Mouse (Mus musculus) layer of hippocampus, postnatal 14 days (tissue): ENCODE measurements at regions not wholly inside any gene's neighbourhood (a gene's known extent, or its start where the extent isn't known, plus 50 kb on each side); places are given as distances from the start of the nearest gene placed in this dataset.

Source experiments
- DNase-seq, 2 experiments: peaks; one replicate each; pipeline ENCODE4 v3.0.0; 2021 to 2022; ENCODE audit warnings: low spot score in 2 of 2, mixed read lengths in 1 of 2

- no peak for DNase-seq
Measured at GRCm38 (mm10) chr1:61172946-61173345, 195.2 kb downstream of the Icos start.

DNA sequence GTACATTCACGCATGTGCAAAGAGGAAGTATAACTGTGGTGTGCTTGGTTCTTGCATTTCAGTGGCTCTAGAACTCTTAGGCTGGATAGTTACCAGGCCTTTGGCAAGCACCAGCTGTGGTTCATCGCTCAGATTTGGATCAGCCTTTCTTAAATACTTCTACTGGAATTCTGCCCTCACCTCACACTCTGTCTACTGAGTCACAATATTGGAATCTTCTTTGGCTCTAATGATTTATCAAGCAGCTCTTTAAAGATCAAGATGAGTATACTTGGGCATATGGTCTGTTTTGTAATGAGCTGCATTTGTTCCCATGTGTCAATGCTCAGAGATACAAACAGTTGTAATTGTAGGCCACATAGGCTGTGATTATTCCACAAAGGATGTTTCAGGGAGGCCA, 197.5 kb downstream of the Icos start:
- DNase-seq, result no peak

DNA sequence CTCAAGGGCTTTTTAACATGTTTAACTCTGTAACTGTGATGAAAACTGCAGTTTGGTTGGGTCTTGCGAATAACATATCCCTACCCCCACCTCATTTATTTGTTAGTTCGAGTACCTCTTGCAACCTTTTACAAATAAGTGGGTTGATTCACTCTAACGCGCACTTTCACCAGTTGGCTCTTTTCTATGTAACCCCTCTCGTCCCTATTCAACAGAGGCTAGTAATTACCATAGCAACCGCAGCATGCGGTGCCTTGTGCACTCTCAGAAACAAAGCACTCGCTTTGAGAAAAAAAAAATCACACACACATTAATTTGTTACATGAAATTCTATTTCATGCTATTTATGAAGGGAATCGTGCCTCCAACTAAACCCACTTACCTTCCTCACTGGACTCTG, 201.7 kb downstream of the Icos start:
- DNase-seq, result no peak

DNA sequence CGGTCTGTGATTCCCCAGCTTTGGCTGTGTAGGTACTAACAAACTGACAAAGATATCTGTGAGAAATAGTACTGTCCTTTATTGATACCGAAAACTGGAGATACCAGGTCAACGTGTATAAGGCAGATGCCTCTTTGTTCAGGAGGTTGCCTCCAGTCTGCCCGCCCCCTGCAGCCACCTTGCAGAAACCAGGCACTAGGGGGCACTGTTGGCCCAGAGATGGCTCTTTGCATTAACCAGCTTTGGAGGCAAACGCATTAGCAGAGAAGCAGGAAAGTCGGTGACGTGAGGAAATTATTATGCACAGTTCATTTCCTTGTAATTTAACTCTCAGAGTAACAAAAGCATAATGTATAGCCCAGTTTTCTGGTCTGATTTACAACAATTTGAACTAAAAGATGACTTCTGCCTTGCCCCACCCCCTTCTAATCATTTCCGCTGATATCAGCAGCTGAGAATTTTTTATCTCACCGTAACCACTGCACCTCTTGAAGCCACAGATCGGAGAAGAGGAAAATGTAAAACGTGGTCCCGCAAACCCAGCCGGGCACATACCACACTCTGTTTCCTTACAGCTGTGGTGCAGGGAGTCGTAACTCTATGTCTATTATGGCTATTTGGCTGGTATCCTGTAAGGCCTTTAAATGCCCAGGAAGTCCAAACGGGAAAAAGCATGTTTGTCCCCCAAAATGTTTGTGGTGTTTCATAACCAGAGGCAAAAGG, 203.5 kb downstream of the Icos start:
- DNase-seq, result peak; percentile 93 to 96

- peak; percentile 34 to 74 for DNase-seq
Measured at GRCm38 (mm10) chr1:61187381-61188100, 209.8 kb downstream of the Icos start.

GRCm38 (mm10) chr1:61190921-61191320, 213.2 kb downstream of the Icos start:
- no peak for DNase-seq

- DNase-seq, result peak in 1 of 2 experiments; percentile 39
Measured at GRCm38 (mm10) chr1:61198549-61199062, 220.9 kb downstream of the Icos start.

DNA sequence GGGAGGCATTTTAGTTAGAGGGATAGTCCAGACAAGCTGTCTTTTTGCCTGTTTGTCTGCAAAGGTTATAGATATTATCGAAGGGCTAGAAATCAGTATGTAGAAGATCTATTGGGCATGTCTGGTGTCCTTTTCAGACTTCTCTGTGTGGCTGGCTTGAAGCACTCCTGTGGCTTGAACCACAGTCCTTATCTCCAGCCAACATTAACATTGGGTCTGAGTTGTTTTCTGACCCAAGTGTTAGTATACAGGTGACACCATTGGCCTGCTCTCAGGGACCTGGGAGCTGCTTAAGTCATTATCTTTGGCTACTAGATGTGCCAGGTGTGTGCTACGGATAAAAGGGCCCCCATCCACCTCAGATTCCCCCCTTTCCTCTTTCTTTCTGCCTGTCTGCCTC, 223.3 kb downstream of the Icos start:
- DNase-seq, result no peak

GRCm38 (mm10) chr1:61202079-61202478, 224.4 kb downstream of the Icos start:
- no peak for DNase-seq

GRCm38 (mm10) chr1:61203170-61203569, 225.4 kb downstream of the Icos start:
- DNase-seq, result peak; percentile 34 to 58

DNA sequence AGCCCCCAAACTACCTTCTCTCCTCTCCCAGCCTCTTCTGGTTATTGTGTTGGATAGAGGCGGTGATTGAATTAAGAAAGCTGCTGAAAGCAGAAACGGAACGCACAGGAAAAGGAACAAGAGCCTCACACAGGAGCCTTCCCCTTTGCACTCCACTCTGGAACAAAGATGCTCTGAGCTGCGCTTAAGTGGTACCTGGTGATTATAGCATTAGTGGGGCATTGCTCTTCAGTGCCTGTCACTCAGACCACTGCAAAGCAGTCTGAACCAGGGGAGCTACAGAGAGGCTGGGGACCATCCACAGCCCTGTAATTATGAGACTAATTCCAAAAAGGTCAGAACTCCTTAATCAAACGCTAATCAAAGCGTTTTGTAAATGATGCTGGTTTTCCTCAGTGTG, 225.9 kb downstream of the Icos start:
- no peak for DNase-seq

DNA sequence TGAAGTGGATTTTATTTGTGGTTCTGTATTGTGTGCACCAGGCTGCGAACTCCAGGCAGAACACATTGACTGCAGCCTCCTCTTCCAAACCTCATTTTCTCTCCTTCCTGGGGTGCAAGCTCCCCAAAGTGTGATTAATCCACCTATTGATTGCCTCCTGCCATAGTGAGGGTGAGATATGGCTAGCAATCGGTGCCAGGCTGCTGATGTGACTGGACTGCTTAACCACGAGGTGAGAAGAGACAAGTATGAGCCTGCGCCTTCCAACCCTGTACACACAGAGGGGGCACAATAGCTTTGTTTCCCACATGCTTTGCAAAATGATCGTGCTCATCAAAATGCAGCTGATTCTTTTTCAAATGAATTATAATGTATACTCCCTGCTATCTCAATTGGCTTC, 227.4 kb downstream of the Icos start:
- no peak for DNase-seq

GRCm38 (mm10) chr1:61206861-61207380, 229.2 kb downstream of the Icos start:
- no peak for DNase-seq

- no peak for DNase-seq
Measured at GRCm38 (mm10) chr1:61208386-61208785, 230.7 kb downstream of the Icos start.

DNA sequence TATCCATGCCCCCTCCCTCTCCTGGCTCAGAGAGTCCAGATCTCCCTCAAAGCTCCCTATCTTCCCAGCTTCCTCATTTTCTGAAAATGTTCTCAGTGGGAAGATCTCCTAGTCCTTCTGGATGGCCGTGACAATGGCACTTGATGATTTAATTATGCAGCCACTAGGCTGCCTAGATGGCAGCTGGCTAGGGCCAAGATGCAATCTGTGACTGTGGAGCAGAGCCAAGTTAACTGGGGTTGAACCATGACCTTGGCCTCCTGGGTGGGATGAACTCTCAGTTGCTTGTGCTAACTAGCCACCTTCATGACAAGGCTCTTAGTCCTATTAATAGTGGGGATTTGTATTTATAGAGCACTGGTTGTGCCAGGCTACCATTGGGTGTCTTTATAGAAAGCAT, 243.4 kb downstream of the Icos start:
- no peak for DNase-seq

DNA sequence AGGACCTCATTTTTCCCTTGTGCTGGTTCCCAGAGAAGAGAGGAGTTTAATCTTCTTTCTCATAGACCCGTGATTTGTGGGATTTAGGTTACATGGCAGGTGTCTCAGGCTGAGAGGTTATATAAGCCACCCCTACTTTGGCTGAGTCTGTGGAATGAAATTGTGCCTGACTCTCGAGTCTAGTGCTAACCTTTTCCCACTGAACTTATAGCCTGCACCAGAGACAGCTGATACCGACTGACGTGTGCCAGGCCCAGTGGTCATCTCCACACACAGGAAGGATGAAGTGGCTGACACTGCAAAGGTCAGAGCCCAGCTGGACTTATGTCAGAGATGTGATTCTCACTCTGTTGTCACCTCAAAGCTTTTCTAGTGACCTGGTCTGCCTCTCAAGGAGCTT, 251.2 kb downstream of the Icos start:
- DNase-seq, result no peak

- peak in 1 of 2 experiments; percentile 28 for DNase-seq
Measured at GRCm38 (mm10) chr1:61233001-61233400, 255.3 kb downstream of the Icos start.

- DNase-seq, result peak in 1 of 2 experiments; percentile 9
Measured at GRCm38 (mm10) chr1:61233476-61234297, 256.0 kb downstream of the Icos start.

DNA sequence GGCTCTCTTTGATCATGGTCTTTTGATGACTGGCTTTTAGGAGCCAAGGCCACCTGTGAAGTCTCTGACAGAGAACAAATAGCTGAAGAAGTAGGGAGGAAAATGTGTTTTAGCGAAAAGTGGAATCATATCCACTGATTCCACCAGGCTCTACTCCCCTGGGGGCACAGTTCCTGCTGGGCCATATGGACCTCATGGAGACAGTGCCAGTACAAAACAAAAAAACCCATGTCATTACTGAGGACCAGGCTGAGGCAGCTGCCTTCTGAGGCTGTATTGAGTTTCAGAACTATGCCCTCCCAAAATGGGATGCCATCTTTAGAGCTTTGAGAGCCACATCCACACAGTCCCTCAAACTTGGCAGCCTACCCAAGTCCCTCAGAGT, 256.6 kb downstream of the Icos start:
- DNase-seq, result peak in 1 of 2 experiments; percentile 21

- DNase-seq, result peak in 1 of 2 experiments; percentile 16
Measured at GRCm38 (mm10) chr1:61236511-61236910, 258.8 kb downstream of the Icos start.

- no peak for DNase-seq
Measured at GRCm38 (mm10) chr1:61238668-61239067, 260.9 kb downstream of the Icos start.
